Mouse (Mus musculus) heart, adult 18-20 months (tissue): Measurements from ENCODE around the gene Olfr743. TPM values are rescaled to one million over a fixed set of nuclear protein-coding genes. Genes with fewer than 3 reads are reported as not detected.
"Not testable (repeated sequence)": the region's sequence is repeated elsewhere in the genome, so short reads cannot be mapped to it uniquely, and the experiment has no call there.

ENCODE experiments used
- DNase-seq, 2 experiments: peaks; one replicate each; pipeline ENCODE4 v3.0.0; 2021 to 2022; ENCODE audit warnings: mixed read lengths in 1 of 2
- long read RNA-seq, 2 experiments: library from polyadenylated mRNA; stranded (forward); transcript quantifications; one replicate each; pipeline ENCODE4 v2.0.0; 2021
- total RNA-seq, 2 experiments: library from RNA; stranded (reverse); gene quantifications; 2 replicates each; pipeline ENCODE4 v1.2.3; 2021

The Olfr743 gene
- total RNA-seq: not detected
- long read RNA-seq, experiment 1: 0 reads
- long read RNA-seq, experiment 2: 0 reads

DNA sequence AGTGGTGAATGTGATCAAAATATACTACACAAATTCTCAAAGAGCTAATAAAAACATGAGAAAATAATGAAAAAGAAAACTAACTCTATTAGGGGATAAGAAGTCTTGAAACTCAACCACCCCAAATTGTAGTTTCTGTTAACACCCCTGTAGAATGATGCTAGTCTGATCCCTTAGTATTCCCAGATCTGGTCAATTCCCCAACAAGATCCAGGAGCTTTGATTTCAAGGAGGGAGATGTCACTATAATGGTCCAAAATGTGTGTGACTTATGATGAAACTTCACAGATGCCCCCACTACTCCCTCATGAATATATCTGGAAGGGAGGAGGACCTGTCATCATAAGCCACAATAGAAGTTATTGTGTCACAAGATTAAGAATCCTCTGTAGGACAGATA, at the start of gene Olfr743:
Gene Olfr743, plus strand, starts transcription at position 301 of the 400 bp plus-strand sequence.
- DNase-seq: no peak

- no peak for DNase-seq
These were observed 49.2 kb upstream of the Olfr743 start, which contains the start of gene Olfr741 for GRCm38 (mm10) chr14:50472438-50472837. Gene Olfr741 (plus strand): TSS chr14:50472738.

DNA sequence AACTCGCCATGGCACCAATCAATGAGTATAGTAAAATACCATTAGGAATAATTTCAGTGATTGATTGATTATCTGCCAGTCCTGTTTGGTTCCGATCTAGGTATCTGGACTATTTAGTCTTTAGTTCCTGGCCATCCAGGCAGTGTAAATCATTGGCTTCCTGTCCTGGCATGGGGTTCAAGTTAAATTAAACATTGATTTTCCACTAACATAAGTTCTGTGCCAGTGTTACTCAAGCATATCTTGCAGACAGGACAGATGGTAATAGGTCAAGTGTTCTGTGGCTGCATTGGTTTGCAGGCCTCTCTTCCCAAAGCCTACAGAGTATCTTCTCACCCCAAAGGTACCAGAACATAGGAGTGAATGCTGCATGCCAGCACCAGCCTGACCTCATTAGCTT, 43.2 kb upstream of the Olfr743 start:
- no peak for DNase-seq

DNA sequence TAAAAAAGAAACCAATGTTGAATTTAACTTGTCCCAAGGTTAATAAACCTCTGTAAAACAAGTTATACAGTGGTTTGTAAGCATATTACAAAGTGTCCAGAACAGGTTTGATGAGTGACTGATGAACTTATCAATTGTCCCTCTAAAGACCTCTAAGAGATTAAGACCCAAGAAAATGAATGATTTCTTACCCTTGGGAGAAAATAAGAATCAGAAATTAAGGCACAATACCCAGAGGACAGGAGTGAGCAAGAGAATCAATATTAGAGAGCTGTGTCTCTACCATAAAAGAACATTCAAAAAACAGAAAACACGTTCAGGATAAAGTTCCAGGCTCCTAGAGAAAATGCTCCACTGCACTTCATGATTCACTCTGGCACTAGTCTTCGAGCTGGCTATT, 18.3 kb upstream of the Olfr743 start, which contains the start of gene Olfr742:
Gene Olfr742, plus strand, starts transcription at position 301 of the 400 bp plus-strand sequence.
- no peak for DNase-seq

DNA sequence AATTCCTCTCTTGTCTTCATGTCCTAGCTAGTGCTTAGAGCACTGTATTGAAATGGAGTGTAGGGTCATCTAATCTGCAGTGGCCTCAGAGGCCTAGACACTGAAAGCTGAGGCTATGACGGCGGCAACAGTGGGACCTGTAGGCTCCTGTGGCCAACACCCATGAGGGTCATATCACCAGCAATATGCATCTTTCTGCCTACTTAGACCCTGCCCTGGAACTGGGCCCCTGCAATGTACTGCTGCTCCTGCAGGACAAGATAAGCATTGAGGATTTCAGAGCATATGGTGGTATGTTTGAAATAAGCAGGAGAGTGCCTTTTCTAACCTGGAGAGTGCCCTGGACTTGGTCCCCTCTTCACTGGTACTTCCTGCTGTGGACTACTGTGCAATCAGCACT, 31.1 kb downstream of the Olfr743 start:
- no peak for DNase-seq

- not testable (repeated sequence) for DNase-seq
These were observed 51.4 kb downstream of the Olfr743 start for GRCm38 (mm10) chr14:50573056-50573455.

Other genes with a start within 250 kb of the Olfr743 start
- not detected for gene Olfr732, start 237.6 kb upstream of the Olfr743 start, total RNA-seq
- not detected for gene Olfr733, start 220.3 kb upstream of the Olfr743 start, total RNA-seq
- gene Olfr734, start 195.1 kb upstream of the Olfr743 start, total RNA-seq: not detected
- gene Olfr735, start 173.0 kb upstream of the Olfr743 start, total RNA-seq: not detected
- under 1 TPM in 1 of 2 experiments, not detected in 1; 0.08 TPM for gene Tlr11, start 163.9 kb upstream of the Olfr743 start, total RNA-seq
- gene Olfr736, start 140.7 kb upstream of the Olfr743 start, total RNA-seq: not detected
- gene Olfr738, start 114.3 kb upstream of the Olfr743 start, total RNA-seq: not detected
- not detected for gene Olfr739, start 103.2 kb upstream of the Olfr743 start, total RNA-seq
- gene Olfr740, start 76.3 kb upstream of the Olfr743 start, total RNA-seq: not detected
- not detected for gene Olfr741, start 49.1 kb upstream of the Olfr743 start, total RNA-seq
- gene Olfr742, start 18.2 kb upstream of the Olfr743 start, total RNA-seq: not detected
- gene Olfr744, start 93.0 kb downstream of the Olfr743 start, total RNA-seq: not detected
- not detected for gene Olfr745, start 117.5 kb downstream of the Olfr743 start, total RNA-seq
- gene Olfr746, start 125.2 kb downstream of the Olfr743 start, total RNA-seq: not detected
- not detected for gene Olfr747, start 171.4 kb downstream of the Olfr743 start, total RNA-seq
- gene Olfr748, start 185.5 kb downstream of the Olfr743 start, total RNA-seq: not detected
- gene Olfr749, start 223.3 kb downstream of the Olfr743 start, total RNA-seq: not detected